8 mouse cellular contexts compared by ENCODE assay signal in the genomic region with DNA sequence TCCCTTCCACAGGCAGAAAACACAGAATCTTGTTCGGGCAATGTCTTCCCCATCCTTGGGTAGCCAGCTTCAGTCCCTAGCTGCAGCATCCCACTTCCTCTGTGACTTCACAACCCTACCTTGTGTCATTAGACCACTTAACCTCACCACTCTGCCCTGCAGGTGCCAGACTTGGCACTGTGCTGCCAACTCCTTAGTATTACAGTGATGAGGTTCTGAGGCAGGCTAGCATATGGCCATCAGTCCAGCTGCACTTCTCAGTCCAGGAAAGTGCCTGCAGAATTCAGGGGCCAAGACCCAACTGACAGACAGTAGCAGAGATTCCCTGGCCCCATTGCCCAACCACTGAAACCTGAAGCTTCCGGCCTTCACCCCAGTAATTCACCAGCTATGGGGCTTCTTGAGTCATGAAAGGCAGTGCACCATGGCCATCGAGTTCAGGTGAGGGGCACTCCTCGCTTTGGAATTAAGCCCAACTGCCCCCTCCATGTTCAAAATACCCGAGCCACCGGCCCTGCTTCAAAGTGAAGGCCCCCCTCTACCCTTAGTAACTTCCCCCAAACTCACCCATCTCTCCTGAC. TPM values are rescaled to one million over a fixed set of nuclear protein-coding genes. Genes with fewer than 3 reads are reported as not detected.
DNase-seq lines count a peak whose midpoint lies in the region; ATAC-seq lines count a peak whose summit lies in the region.

No protein-coding gene starts in this region.

- H3K27me3 ChIP-seq in forebrain, embryonic 15.5 days = no peaks in the 10 kb centered on the region
- no peaks in the 10 kb centered on the region for H3K27me3 ChIP-seq in limb, embryonic 13.5 days
- no peaks in the 10 kb centered on the region for H3K27me3 ChIP-seq in stomach, embryonic 16.5 days (ENCODE audit: control insufficient read depth, insufficient read depth, low read length)

- peak overlapping the region; percentile 91 for H3K4me2 ChIP-seq in forebrain, embryonic 15.5 days (replicated peaks)
- H3K4me2 ChIP-seq in limb, embryonic 13.5 days (replicated peaks) = peak overlapping the region; percentile 83
- peak overlapping the region; percentile 84 for H3K4me2 ChIP-seq in stomach, embryonic 16.5 days (ENCODE audit: low read depth, low read length)

- H3K36me3 ChIP-seq in forebrain, embryonic 15.5 days = no peaks in the 10 kb centered on the region; the same call in none of the 2 replicates
- H3K36me3 ChIP-seq in limb, embryonic 13.5 days = peaks cover 25% of the 10 kb centered on the region
- peaks cover 10% of the 10 kb centered on the region; the same call in 1 of the 2 replicates for H3K36me3 ChIP-seq in stomach, embryonic 16.5 days (ENCODE audit: control insufficient read depth, insufficient read depth, low read length)

- 12% methylated on average over 6 of the region's 6 CpGs for WGBS in forebrain, embryonic 15.5 days
- WGBS in limb, embryonic 13.5 days = 16% methylated on average over 6 of the region's 6 CpGs
- WGBS in stomach, embryonic 16.5 days = 14% methylated on average over 6 of the region's 6 CpGs

- H3K4me1 ChIP-seq in forebrain, embryonic 15.5 days = peaks cover 19% of the 10 kb centered on the region
- H3K4me1 ChIP-seq in limb, embryonic 13.5 days = peaks cover 28% of the 10 kb centered on the region
- peaks cover 18% of the 10 kb centered on the region for H3K4me1 ChIP-seq in stomach, embryonic 16.5 days (ENCODE audit: control insufficient read depth, insufficient read depth, low read length)

- peak; percentile 28 for DNase-seq in embryo, embryonic 10.5 days (ENCODE audit: low spot score)
- DNase-seq in embryo, embryonic 10 days (ENCODE audit: low spot score) = no peak
- DNase-seq in adrenal gland, postnatal 14 days = no peak
- DNase-seq in embryo, embryonic 11 days = no peak

- peak overlapping the region; percentile 74 for H3K4me3 ChIP-seq in forebrain, embryonic 15.5 days
- H3K4me3 ChIP-seq in limb, embryonic 13.5 days = peak overlapping the region; percentile 67
- H3K4me3 ChIP-seq in stomach, embryonic 16.5 days (replicated peaks; ENCODE audit: low read length) = peak overlapping the region; percentile 73

- peak; percentile 26 for ATAC-seq in CD4-positive, CD25-positive, alpha-beta regulatory T cell, adult 4 months
- 0 out of 2 replicates have a peak, but pooled peaks have one; percentile 12 for ATAC-seq in forebrain, embryonic 15.5 days (replicated peaks)
- ATAC-seq in limb, embryonic 13.5 days (ENCODE audit: low FRiP score, low read depth) = peak; percentile 22; the same call in 1 of the 2 replicates
- ATAC-seq in stomach, embryonic 16.5 days (ENCODE audit: insufficient read depth, low FRiP score) = no peak

- H3K9ac ChIP-seq in forebrain, embryonic 15.5 days (replicated peaks) = peak overlapping the region; percentile 65
- peak overlapping the region; percentile 77 for H3K9ac ChIP-seq in limb, embryonic 13.5 days
- H3K9ac ChIP-seq in stomach, embryonic 16.5 days (ENCODE audit: low read length) = peak overlapping the region; percentile 83

- no peak overlapping the region for H3K27ac ChIP-seq in forebrain, embryonic 15.5 days (replicated peaks)
- H3K27ac ChIP-seq in limb, embryonic 13.5 days = 0 out of 2 replicates have a peak overlapping the region, but pooled peaks have one; percentile 10
- H3K27ac ChIP-seq in stomach, embryonic 16.5 days (ENCODE audit: low read length) = peak overlapping the region; percentile 36; the same call in 1 of the 2 replicates

- no peaks in the 10 kb centered on the region for H3K9me3 ChIP-seq in forebrain, embryonic 15.5 days
- H3K9me3 ChIP-seq in limb, embryonic 13.5 days = no peaks in the 10 kb centered on the region
- 0 out of 2 replicates have a peak, but pooled peaks cover 3% of the 10 kb centered on the region for H3K9me3 ChIP-seq in stomach, embryonic 16.5 days (replicated peaks; ENCODE audit: control insufficient read depth, low read length)

RNA-seq across cellular contexts. Expression of gene Itpripl1, which starts 0.6 kb away (rescaled TPM):
- polyA plus RNA-seq in CD4-positive, CD25-positive, alpha-beta regulatory T cell, adult 4 months (2017; shearing (Covaris generic)) = 10 to 100 TPM; 61.1 to 65.8 TPM
- 15.5 and 17.2 TPM in 2 replicates for polyA plus RNA-seq in forebrain, embryonic 15.5 days (2015; fragmentation: Nextera tagmentation; extraction: Ambion mirVana)
- polyA plus RNA-seq in limb, embryonic 13.5 days (2015; fragmentation: Nextera tagmentation; extraction: Ambion mirVana) = 27.6 and 30.1 TPM in 2 replicates
- polyA plus RNA-seq in stomach, embryonic 16.5 days (2015; fragmentation: Nextera tagmentation; extraction: Ambion mirVana) = 28.0 and 29.7 TPM in 2 replicates
- total RNA-seq in adrenal gland, postnatal 14 days (2021) = 13.8 and 14.4 TPM in 2 replicates

RNA-seq across cellular contexts. Expression of gene Ncaph, which starts 8.9 kb away (rescaled TPM):
- 10 to 100 TPM in 1 of 2 experiments, 1 to 10 TPM in 1; 5.9 to 15.6 TPM for polyA plus RNA-seq in CD4-positive, CD25-positive, alpha-beta regulatory T cell, adult 4 months (2017; shearing (Covaris generic))
- 38.4 and 41.0 TPM in 2 replicates for polyA plus RNA-seq in forebrain, embryonic 15.5 days (2015; fragmentation: Nextera tagmentation; extraction: Ambion mirVana)
- 81.7 and 83.1 TPM in 2 replicates for polyA plus RNA-seq in limb, embryonic 13.5 days (2015; fragmentation: Nextera tagmentation; extraction: Ambion mirVana)
- 66.1 and 71.3 TPM in 2 replicates for polyA plus RNA-seq in stomach, embryonic 16.5 days (2015; fragmentation: Nextera tagmentation; extraction: Ambion mirVana)
- 16.0 TPM in 2 replicates for total RNA-seq in adrenal gland, postnatal 14 days (2021)
